Mouse (Mus musculus): ENCODE measurements at regions not wholly inside any gene's neighbourhood (a gene's known extent, or its start where the extent isn't known, plus 50 kb on each side); places are given as distances from the start of the nearest gene placed in this dataset.

DNA sequence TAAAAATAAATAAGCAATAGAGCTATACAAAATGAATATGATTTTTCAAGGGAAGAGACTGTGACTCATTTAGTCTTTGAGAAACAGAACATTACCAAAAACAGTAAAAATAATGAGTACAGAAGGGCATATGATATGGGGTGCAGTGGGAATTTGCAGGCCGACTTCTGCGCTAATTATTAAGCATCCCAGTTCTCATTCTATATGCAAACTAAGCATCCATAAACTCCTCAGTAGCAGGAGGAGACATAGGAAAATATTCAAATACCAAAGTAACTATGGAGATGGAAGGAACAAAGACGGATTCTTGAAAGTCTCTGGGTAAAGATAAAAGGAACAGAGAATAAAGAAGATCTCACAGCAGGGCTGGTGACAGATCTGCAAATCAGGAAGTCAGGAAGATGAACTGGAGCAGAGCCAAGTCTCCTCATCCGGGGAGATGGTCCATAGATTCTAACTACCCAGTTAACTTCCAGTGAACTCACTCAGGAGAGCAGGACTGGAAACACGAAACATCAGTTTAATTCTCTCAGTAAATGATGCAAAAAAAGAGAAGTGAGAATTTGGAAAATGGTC lies 52.0 kb upstream of the Pkn2 start:
- Histone ChIP-seq H3K27ac (no peak overlapping the region), H3K4me1 (peaks cover 2% of the 10 kb centered on the region; the same call in 1 of the 2 replicates), H3K9ac (no peak overlapping the region), H3K4me3 (no peak overlapping the region), H3K27me3 (no peaks in the 10 kb centered on the region), H3K4me2 (replicated peaks) (no peak overlapping the region), H3K36me3 (no peaks in the 10 kb centered on the region), H3K9me3 (replicated peaks) (no peaks in the 10 kb centered on the region)
- ATAC-seq (ENCODE audit: low FRiP score) = no peak
- WGBS = 45% methylated on average over 5 of the region's 5 CpGs

Data from hindbrain, embryonic 12.5 days (tissue).